Mouse (Mus musculus) spleen, adult 2 months (tissue): ENCODE results near the gene Olfr181. TPM values are rescaled to one million over a fixed set of nuclear protein-coding genes. Genes with fewer than 3 reads are reported as not detected.

ENCODE experiments used
- DNase-seq, 2 experiments: peaks; one replicate each; pipeline versions ENCODE4 v3.0.0 to v3.0.0-alpha.2; 2012 to 2021; ENCODE audit warnings: low spot score in 2 of 2, low read depth in 1 of 2
- H3K27ac ChIP-seq: fragments of 200-500 bp; 2 replicates; pipeline ENCODE4 v1.5.1; 2012; ENCODE audit warnings: low read length, inconsistent platforms; ENCODE audit not compliant: insufficient read depth
- H3K27me3 ChIP-seq: fragments of 200-500 bp; 2 replicates; pipeline ENCODE4 v1.6.1; 2012; ENCODE audit warnings: mild to moderate bottlenecking, moderate library complexity, low read length, inconsistent platforms; ENCODE audit not compliant: control insufficient read depth, insufficient read depth
- H3K36me3 ChIP-seq: fragments of 200-500 bp; 2 replicates; pipeline ENCODE4 v1.6.1; 2012; ENCODE audit warnings: mild to moderate bottlenecking, low read length, inconsistent platforms; ENCODE audit not compliant: control insufficient read depth, insufficient read depth
- H3K4me1 ChIP-seq: fragments of 200-500 bp; 2 replicates; pipeline ENCODE4 v1.6.1; 2011; ENCODE audit warnings: inconsistent platforms; ENCODE audit not compliant: control insufficient read depth, insufficient read depth, insufficient read length
- H3K4me3 ChIP-seq: fragments of 200-500 bp; 2 replicates; pipeline ENCODE4 v1.5.1; 2011; ENCODE audit warnings: mild to moderate bottlenecking, inconsistent platforms; ENCODE audit not compliant: insufficient read depth, insufficient read length; ENCODE audit errors: extremely low read depth
- CTCF ChIP-seq: fragments of 200-500 bp; IDR thresholded peaks from 2 replicates; pipeline ENCODE4 v1.5.1; 2011; ENCODE audit warnings: mild to moderate bottlenecking, inconsistent platforms; ENCODE audit not compliant: insufficient read depth, insufficient read length, insufficient replicate concordance; ENCODE audit errors: extremely low read depth
- POLR2A ChIP-seq: fragments of 200-500 bp; IDR thresholded peaks from 2 replicates; pipeline ENCODE4 v1.6.1; 2011; ENCODE audit warnings: low read depth, low read length, inconsistent platforms
- WGBS: fragments of 180-500 bp; shearing (Covaris S2); methylation state at CpG from one replicate; pipeline ENCODE4 v1.1.7; 2018; 5-methylcytosine and 5-hydroxymethylcytosine counted together
- polyA plus RNA-seq: library from polyadenylated mRNA; depleted of rRNA; stranded (reverse); fragments of >200 nt; gene quantifications from 2 replicates; pipeline ENCODE4 v1.2.3, GENCODE M21; 2012; rRNA removed

Gene Olfr181
- polyA plus RNA-seq, result not detected in 2 replicates

GRCm38 (mm10) chr16:58928655-58929054 is at the start of gene Olfr181:
Gene Olfr181, minus strand, starts transcription at chr16:58928755.
- no peak within 1 kb of the TSS for H3K27ac ChIP-seq
- H3K4me1 ChIP-seq, result no peaks in the 10 kb centered on the region
- H3K36me3 ChIP-seq, result no peaks in the 10 kb centered on the region
- no peak within 1 kb of the TSS for H3K4me3 ChIP-seq
- no peak for TF ChIP-seq CTCF
- no peak for TF ChIP-seq POLR2A
- WGBS, result 53% methylated on average over 1 of the region's 1 CpGs
- H3K27me3 ChIP-seq, result no peaks in the 10 kb centered on the region
- no peak for DNase-seq

GRCm38 (mm10) chr16:58929292-58929691 is 737 bp upstream of the Olfr181 start, which contains the start of gene Olfr180:
Gene Olfr180, minus strand, starts transcription at chr16:58929392.
- no peak within 1 kb of the TSS for H3K4me3 ChIP-seq
- 85% methylated on average over 4 of the region's 4 CpGs for WGBS
- no peaks in the 10 kb centered on the region for H3K4me1 ChIP-seq
- H3K36me3 ChIP-seq, result no peaks in the 10 kb centered on the region
- TF ChIP-seq POLR2A (no peak), CTCF (no peak)
- no peaks in the 10 kb centered on the region for H3K27me3 ChIP-seq
- no peak within 1 kb of the TSS for H3K27ac ChIP-seq
- no peak for DNase-seq

DNA sequence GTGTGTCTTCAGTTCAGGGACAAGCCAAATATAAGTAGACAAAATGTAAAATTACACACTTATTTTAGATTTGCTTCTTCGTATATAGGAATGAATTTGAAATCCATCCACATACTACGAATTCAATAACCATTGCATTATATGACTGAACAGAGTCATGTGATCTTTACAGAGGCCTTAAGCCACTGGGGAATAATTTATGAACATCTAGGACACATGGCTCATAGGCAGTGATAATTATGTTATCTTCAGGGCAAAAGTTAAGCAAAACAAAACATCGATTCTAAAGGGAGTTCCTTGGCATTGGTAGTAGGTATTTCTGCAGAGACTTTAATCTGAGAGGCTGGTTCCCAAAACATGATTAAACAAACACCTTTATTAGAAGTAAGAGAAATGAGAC is 36.6 kb downstream of the Olfr181 start, which contains the start of gene Olfr178:
Gene Olfr178 (minus strand): TSS at position 101 of the 400 bp plus-strand sequence.
- Histone ChIP-seq H3K4me1 (no peaks in the 10 kb centered on the region), H3K36me3 (no peaks in the 10 kb centered on the region), H3K27me3 (no peaks in the 10 kb centered on the region), H3K4me3 (no peak within 1 kb of the TSS), H3K27ac (no peak within 1 kb of the TSS)
- TF ChIP-seq CTCF (no peak), POLR2A (no peak)
- DNase-seq, result no peak
- WGBS, result 90% methylated on average over 3 of the region's 3 CpGs

- Histone ChIP-seq H3K4me3 (no peak overlapping the region), H3K36me3 (no peaks in the 10 kb centered on the region), H3K4me1 (no peaks in the 10 kb centered on the region), H3K27ac (no peak overlapping the region), H3K27me3 (no peaks in the 10 kb centered on the region)
- DNase-seq, result no peak
- TF ChIP-seq CTCF (no peak), POLR2A (no peak)
- 99% methylated on average over 2 of the region's 2 CpGs for WGBS
These were observed 44.1 kb downstream of the Olfr181 start for GRCm38 (mm10) chr16:58884416-58884815.

Other genes with a start within 250 kb of the Olfr181 start
- 0.70 and 0.86 TPM in 2 replicates for gene Gpr15, start 209.7 kb downstream of the Olfr181 start, polyA plus RNA-seq
- gene Cldnd1, start 200.8 kb downstream of the Olfr181 start, polyA plus RNA-seq, result 26.0 and 27.5 TPM in 2 replicates
- not detected in 2 replicates for gene Olfr172, start 165.6 kb downstream of the Olfr181 start, polyA plus RNA-seq
- not detected in 2 replicates for gene Olfr173, start 128.5 kb downstream of the Olfr181 start, polyA plus RNA-seq
- gene Olfr175-ps1, start 102.0 kb downstream of the Olfr181 start, polyA plus RNA-seq, result not detected in 2 replicates
- gene Olfr177, start 54.0 kb downstream of the Olfr181 start, polyA plus RNA-seq, result not detected in 2 replicates
- not detected in 2 replicates for gene Olfr178, start 36.7 kb downstream of the Olfr181 start, polyA plus RNA-seq
- not detected in 2 replicates for gene Olfr180, start 637 bp upstream of the Olfr181 start, polyA plus RNA-seq
- gene Olfr183, start 66.6 kb upstream of the Olfr181 start, polyA plus RNA-seq, result not detected in 2 replicates
- not detected in 2 replicates for gene Olfr186, start 101.5 kb upstream of the Olfr181 start, polyA plus RNA-seq
- not detected in 2 replicates for gene Olfr187, start 111.0 kb upstream of the Olfr181 start, polyA plus RNA-seq
- gene Olfr190, start 149.2 kb upstream of the Olfr181 start, polyA plus RNA-seq, result not detected in 2 replicates
- gene Olfr191, start 161.1 kb upstream of the Olfr181 start, polyA plus RNA-seq, result not detected in 2 replicates
- gene Olfr193, start 183.1 kb upstream of the Olfr181 start, polyA plus RNA-seq, result not detected in 2 replicates
- gene Olfr194, start 192.3 kb upstream of the Olfr181 start, polyA plus RNA-seq, result not detected in 2 replicates
- gene Olfr195, start 218.3 kb upstream of the Olfr181 start, polyA plus RNA-seq, result not detected in 2 replicates
- not detected in 2 replicates for gene Olfr196, start 241.7 kb upstream of the Olfr181 start, polyA plus RNA-seq